Mouse (Mus musculus) activated CD4-positive, CD25-positive, alpha-beta regulatory T cell (primary cell): ENCODE data around the gene Olfr1053. TPM values are rescaled to one million over a fixed set of nuclear protein-coding genes. Genes with fewer than 3 reads are reported as not detected.

ENCODE experiments used
- polyA plus RNA-seq, 2 experiments: library from polyadenylated mRNA; unstranded; fragments of 100-300 nt; shearing (Covaris generic); gene quantifications; one replicate each; pipeline ENCODE4 v1.2.1; 2017

Gene Olfr1053
- polyA plus RNA-seq = not detected

GRCm38 (mm10) chr2:86315184-86315583 lies at the start of gene Olfr1053:
TSS of gene Olfr1053 (minus strand) at chr2:86315284.

DNA sequence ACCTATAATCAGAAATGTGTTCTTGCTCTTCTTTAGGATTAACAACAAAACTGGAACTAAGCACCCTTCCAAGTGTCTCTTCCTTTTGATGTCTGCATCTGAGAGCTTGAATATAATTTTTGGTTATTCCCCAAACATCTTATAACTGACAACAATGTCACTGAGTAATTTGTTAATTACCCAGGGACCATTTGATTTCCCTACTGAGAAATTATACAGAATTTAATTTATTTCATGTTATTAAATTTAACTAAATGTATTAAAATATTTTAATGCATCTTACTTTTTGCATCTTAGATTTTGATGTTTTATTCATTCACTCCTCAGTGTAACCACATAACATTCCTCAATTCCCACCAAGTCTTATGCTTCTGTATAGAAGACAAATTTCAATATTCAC lies 47.3 kb upstream of the Olfr1053 start, which contains the start of gene Olfr1056:
Gene Olfr1056, minus strand, starts transcription at position 101 of the 400 bp plus-strand sequence.

DNA sequence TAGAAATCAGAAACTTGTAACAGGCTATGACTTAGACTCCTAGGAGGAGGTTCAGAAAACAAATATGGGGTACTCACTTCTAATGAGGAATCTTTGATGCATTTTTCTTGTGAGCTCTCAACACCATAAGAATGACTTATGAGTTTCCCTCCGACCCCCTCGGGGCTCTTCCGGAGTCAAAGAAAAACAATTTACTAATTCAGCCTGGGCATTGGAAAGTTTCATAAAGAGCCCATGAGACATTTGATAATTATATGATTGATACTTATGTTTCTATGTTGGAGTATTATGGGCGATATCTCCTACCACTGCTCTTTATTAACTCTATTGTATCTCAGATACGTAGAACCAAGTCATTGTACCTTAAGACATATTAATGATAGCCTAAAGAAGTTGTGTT lies 35.1 kb upstream of the Olfr1053 start, which contains the start of gene Olfr1055:
Gene Olfr1055, minus strand, starts transcription at position 101 of the 400 bp plus-strand sequence.

GRCm38 (mm10) chr2:86335333-86335732 lies 20.2 kb upstream of the Olfr1053 start, which contains the start of gene Olfr1054:
TSS of gene Olfr1054 (minus strand) at chr2:86335433.

DNA sequence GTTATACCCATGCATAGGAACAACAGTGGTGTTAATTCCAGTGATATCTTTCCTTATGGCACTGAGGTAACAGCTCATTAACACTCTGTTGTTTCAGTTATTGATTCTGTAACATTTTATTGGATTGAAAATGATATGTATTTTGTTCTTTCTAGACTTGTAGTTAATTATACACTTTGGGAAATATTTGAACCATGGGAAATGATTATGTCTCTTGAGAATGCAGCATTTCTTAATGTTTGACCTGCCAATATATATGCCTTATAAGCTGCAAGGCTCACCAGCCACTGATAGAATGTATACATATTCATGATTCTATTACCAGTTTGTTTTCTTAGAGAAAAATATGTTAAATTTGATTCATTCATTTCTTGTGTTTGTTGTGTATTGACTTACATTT lies 22.9 kb downstream of the Olfr1053 start, which contains the start of gene Olfr1052:
Gene Olfr1052, plus strand, starts transcription at position 301 of the 400 bp plus-strand sequence.

GRCm38 (mm10) chr2:86278988-86279387 lies 36.1 kb downstream of the Olfr1053 start, which contains the start of gene Olfr1051:
TSS of gene Olfr1051 (minus strand) at chr2:86279088.

Other genes with a start within 250 kb of the Olfr1053 start
- not detected for gene Olfr1036, start 241.3 kb downstream of the Olfr1053 start, polyA plus RNA-seq
- gene Olfr1037, start 227.9 kb downstream of the Olfr1053 start, polyA plus RNA-seq = not detected
- not detected for gene Olfr1039, start 179.4 kb downstream of the Olfr1053 start, polyA plus RNA-seq
- gene Olfr1040, start 168.6 kb downstream of the Olfr1053 start, polyA plus RNA-seq = not detected
- under 1 TPM; 0.11 to 0.16 TPM for gene Olfr1042, start 153.4 kb downstream of the Olfr1053 start, polyA plus RNA-seq
- under 1 TPM; 0.13 to 0.81 TPM for gene Olfr1043, start 147.8 kb downstream of the Olfr1053 start, polyA plus RNA-seq
- under 1 TPM in 1 of 2 experiments, not detected in 1; 0.49 TPM for gene Olfr1044, start 137.5 kb downstream of the Olfr1053 start, polyA plus RNA-seq
- gene Olfr52, start 129.6 kb downstream of the Olfr1053 start, polyA plus RNA-seq = 1 to 10 TPM in 1 of 2 experiments, not detected in 1; 1.2 TPM
- under 1 TPM in 1 of 2 experiments, not detected in 1; 0.43 TPM for gene Olfr1045, start 112.3 kb downstream of the Olfr1053 start, polyA plus RNA-seq
- under 1 TPM in 1 of 2 experiments, not detected in 1; 0.17 TPM for gene Olfr1046, start 96.0 kb downstream of the Olfr1053 start, polyA plus RNA-seq
- gene Olfr1047, start 83.9 kb downstream of the Olfr1053 start, polyA plus RNA-seq = not detected
- gene Olfr1048, start 75.0 kb downstream of the Olfr1053 start, polyA plus RNA-seq = under 1 TPM in 1 of 2 experiments, not detected in 1; 0.39 TPM
- not detected for gene Olfr1049, start 57.0 kb downstream of the Olfr1053 start, polyA plus RNA-seq
- gene Olfr1051, start 36.2 kb downstream of the Olfr1053 start, polyA plus RNA-seq = not detected
- gene Olfr1052, start 22.8 kb downstream of the Olfr1053 start, polyA plus RNA-seq = not detected
- not detected for gene Olfr1054, start 20.1 kb upstream of the Olfr1053 start, polyA plus RNA-seq
- not detected for gene Olfr1055, start 35.0 kb upstream of the Olfr1053 start, polyA plus RNA-seq
- not detected for gene Olfr1056, start 47.2 kb upstream of the Olfr1053 start, polyA plus RNA-seq
- gene Olfr1057, start 63.1 kb upstream of the Olfr1053 start, polyA plus RNA-seq = not detected
- gene Olfr1058, start 73.3 kb upstream of the Olfr1053 start, polyA plus RNA-seq = under 1 TPM in 1 of 2 experiments, not detected in 1; 0.29 TPM
- gene Olfr1061, start 98.8 kb upstream of the Olfr1053 start, polyA plus RNA-seq = not detected
- gene Olfr1062, start 111.5 kb upstream of the Olfr1053 start, polyA plus RNA-seq = not detected
- gene Olfr1065, start 135.3 kb upstream of the Olfr1053 start, polyA plus RNA-seq = under 1 TPM in 1 of 2 experiments, not detected in 1; 0.34 TPM
- gene Olfr1066, start 141.0 kb upstream of the Olfr1053 start, polyA plus RNA-seq = not detected
- gene Olfr228, start 172.1 kb upstream of the Olfr1053 start, polyA plus RNA-seq = not detected
- not detected for gene Olfr1076, start 193.2 kb upstream of the Olfr1053 start, polyA plus RNA-seq
- not detected for gene Olfr1079, start 227.2 kb upstream of the Olfr1053 start, polyA plus RNA-seq
- gene Olfr1080, start 243.0 kb upstream of the Olfr1053 start, polyA plus RNA-seq = not detected